Mouse (Mus musculus) gastrocnemius, postnatal 36 days (tissue): ENCODE measurements around the gene Olfr1079. TPM values are rescaled to one million over a fixed set of nuclear protein-coding genes. Genes with fewer than 3 reads are reported as not detected.
"Not testable (repeated sequence)": the region's sequence is repeated elsewhere in the genome, so short reads cannot be mapped to it uniquely, and the experiment has no call there.

Experiments
- DNase-seq, 2 experiments: peaks; one replicate each; pipeline ENCODE4 v3.0.0; 2022
- intact Hi-C: fragments of 180-260 bp; cut with DNase I; formaldehyde crosslinking; loops from one replicate; pipeline ENCODE4 v1.15.1; 2025
- long read RNA-seq, 2 experiments: library from polyadenylated mRNA; stranded (forward); transcript quantifications; one replicate each; pipeline ENCODE4 v2.0.0; 2021
- total RNA-seq, 2 experiments: library from RNA; stranded (reverse); gene quantifications; 2 replicates each; pipeline ENCODE4 v1.2.3; 2021

Olfr1079 gene
- not detected for total RNA-seq
- long read RNA-seq, experiment 1: 0 reads
- long read RNA-seq, experiment 2: 0 reads

- intact Hi-C loops: no loop called here
- no peak for DNase-seq
These were observed at the start of gene Olfr1079 for GRCm38 (mm10) chr2:86542380-86542779. Gene Olfr1079, minus strand, starts transcription at chr2:86542480.

GRCm38 (mm10) chr2:86558135-86558534 is 15.9 kb upstream of the Olfr1079 start, which contains the start of gene Olfr1080:
Gene Olfr1080, minus strand, starts transcription at chr2:86558235.
- DNase-seq, intact Hi-C loops: not testable (repeated sequence)

GRCm38 (mm10) chr2:86530991-86531390 is 11.3 kb downstream of the Olfr1079 start:
- DNase-seq: no peak
- intact Hi-C loops: no loop called here

GRCm38 (mm10) chr2:86508161-86508560 is 34.1 kb downstream of the Olfr1079 start, which contains the start of gene Olfr1076:
Gene Olfr1076, plus strand, starts transcription at chr2:86508461.
- DNase-seq: no peak
- intact Hi-C loops: no loop called here

- DNase-seq: no peak
- intact Hi-C loops: no loop called here
These were observed 55.0 kb downstream of the Olfr1079 start, which contains the start of gene Olfr228 for GRCm38 (mm10) chr2:86487286-86487685. Gene Olfr228, minus strand, starts transcription at chr2:86487386.

Other genes with a start within 250 kb of the Olfr1079 start
- not detected for gene Olfr1053, start 227.2 kb downstream of the Olfr1079 start, total RNA-seq
- not detected for gene Olfr1054, start 207.0 kb downstream of the Olfr1079 start, total RNA-seq
- gene Olfr1055, start 192.2 kb downstream of the Olfr1079 start, total RNA-seq: not detected
- gene Olfr1056, start 180.0 kb downstream of the Olfr1079 start, total RNA-seq: not detected
- not detected for gene Olfr1057, start 164.1 kb downstream of the Olfr1079 start, total RNA-seq
- gene Olfr1058, start 153.9 kb downstream of the Olfr1079 start, total RNA-seq: not detected
- not detected for gene Olfr1061, start 128.4 kb downstream of the Olfr1079 start, total RNA-seq
- not detected for gene Olfr1062, start 115.7 kb downstream of the Olfr1079 start, total RNA-seq
- not detected for gene Olfr1065, start 91.9 kb downstream of the Olfr1079 start, total RNA-seq
- gene Olfr1066, start 86.2 kb downstream of the Olfr1079 start, total RNA-seq: not detected
- not detected for gene Olfr228, start 55.1 kb downstream of the Olfr1079 start, total RNA-seq
- not detected for gene Olfr1076, start 34.0 kb downstream of the Olfr1079 start, total RNA-seq
- gene Olfr1080, start 15.8 kb upstream of the Olfr1079 start, total RNA-seq: not detected
- gene Olfr1082, start 56.5 kb upstream of the Olfr1079 start, total RNA-seq: not detected
- gene Olfr1084, start 97.2 kb upstream of the Olfr1079 start, total RNA-seq: not detected
- not detected for gene Olfr1085, start 119.5 kb upstream of the Olfr1079 start, total RNA-seq
- gene Olfr1086, start 137.6 kb upstream of the Olfr1079 start, total RNA-seq: not detected
- not detected for gene Olfr1087, start 155.9 kb upstream of the Olfr1079 start, total RNA-seq
- gene Olfr1089, start 191.2 kb upstream of the Olfr1079 start, total RNA-seq: not detected
- not detected for gene Olfr1090, start 216.5 kb upstream of the Olfr1079 start, total RNA-seq
- not detected for gene Olfr1093, start 240.0 kb upstream of the Olfr1079 start, total RNA-seq